Mouse (Mus musculus): ENCODE results near the gene Inhbe. TPM values are rescaled to one million over a fixed set of nuclear protein-coding genes. Genes with fewer than 3 reads are reported as not detected.

Inhbe gene
- total RNA-seq, 2 experiments from 2014 or later = not detected

Other genes with a start within 250 kb of the Inhbe start
- 10 to 100 TPM; 10.7 to 11.4 TPM for gene Os9, start 233.3 kb downstream of the Inhbe start, total RNA-seq (2021)
- 1 to 10 TPM in 1 of 2 experiments, under 1 TPM in 1; 0.69 to 1.0 TPM for gene B4galnt1, start 189.2 kb downstream of the Inhbe start, total RNA-seq (2021)
- 1 to 10 TPM; 4.8 to 5.1 TPM for gene Slc26a10, start 173.8 kb downstream of the Inhbe start, total RNA-seq (2021)
- gene Arhgef25, start 164.3 kb downstream of the Inhbe start, total RNA-seq (2021) = 1 to 10 TPM; 8.3 to 9.4 TPM
- 10 to 100 TPM; 21.2 to 24.6 TPM for gene Dtx3, start 158.7 kb downstream of the Inhbe start, total RNA-seq (2021)
- gene Pip4k2c, start 142.8 kb downstream of the Inhbe start, total RNA-seq (2021) = 1 to 10 TPM; 5.6 to 6.1 TPM
- gene Kif5a, start 91.1 kb downstream of the Inhbe start, total RNA-seq (2021) = under 1 TPM; 0.20 to 0.66 TPM
- 10 to 100 TPM; 86.8 to 91.8 TPM for gene Dctn2, start 88.0 kb downstream of the Inhbe start, total RNA-seq (2021)
- gene Mbd6, start 65.4 kb downstream of the Inhbe start, total RNA-seq (2021) = 10 to 100 TPM; 11.5 to 17.1 TPM
- gene Mars, start 42.6 kb downstream of the Inhbe start, total RNA-seq (2021) = 10 to 100 TPM; 54.1 to 56.1 TPM
- gene Arhgap9, start 32.4 kb downstream of the Inhbe start, total RNA-seq (2021) = 1 to 10 TPM in 1 of 2 experiments, under 1 TPM in 1; 0.96 to 1.3 TPM
- gene Gli1, start 12.4 kb downstream of the Inhbe start, total RNA-seq (2021) = 1 to 10 TPM; 1.0 to 1.5 TPM
- not detected for gene Inhbc, start 16.0 kb upstream of the Inhbe start, total RNA-seq (2021)
- gene R3hdm2, start 25.9 kb upstream of the Inhbe start, total RNA-seq (2021) = 100 to 1,000 TPM in 1 of 2 experiments, 10 to 100 TPM in 1; 89.7 to 129 TPM
- 100 to 1,000 TPM; 342 to 376 TPM for gene Stac3, start 147.3 kb upstream of the Inhbe start, total RNA-seq (2021)
- gene Ndufa4l2, start 160.6 kb upstream of the Inhbe start, total RNA-seq (2021) = 10 to 100 TPM; 11.0 to 11.3 TPM
- 10 to 100 TPM; 23.4 to 26.4 TPM for gene Shmt2, start 168.0 kb upstream of the Inhbe start, total RNA-seq (2021)
- gene Nxph4, start 180.1 kb upstream of the Inhbe start, total RNA-seq (2021) = under 1 TPM; 0.20 TPM